Mouse (Mus musculus) small intestine, adult 2 months (tissue): ENCODE results near the gene Hist1h3a. TPM values are rescaled to one million over a fixed set of nuclear protein-coding genes. Genes with fewer than 3 reads are reported as not detected.
"Not testable (repeated sequence)": the region's sequence is repeated elsewhere in the genome, so short reads cannot be mapped to it uniquely, and the experiment has no call there.

ENCODE experiments used
- H3K27ac ChIP-seq: fragments of 200-500 bp; 2 replicates; pipeline ENCODE4 v1.5.1; 2012; ENCODE audit warnings: low read depth, low read length, control low read depth, inconsistent platforms; ENCODE audit not compliant: insufficient read depth
- H3K27me3 ChIP-seq: fragments of 200-500 bp; 2 replicates; pipeline ENCODE4 v1.6.1; 2012; ENCODE audit warnings: mild to moderate bottlenecking, moderate library complexity, low read length, inconsistent platforms; ENCODE audit not compliant: control insufficient read depth, insufficient read depth
- H3K36me3 ChIP-seq: fragments of 200-500 bp; 2 replicates; pipeline ENCODE4 v1.6.1; 2012; ENCODE audit warnings: mild to moderate bottlenecking, low read length, control low read depth, inconsistent platforms; ENCODE audit not compliant: control insufficient read depth, insufficient read depth
- H3K4me1 ChIP-seq: fragments of 200-500 bp; 2 replicates; pipeline ENCODE4 v1.6.1; 2012; ENCODE audit warnings: low read length, inconsistent platforms, mixed read lengths; ENCODE audit not compliant: control insufficient read depth, insufficient read depth, insufficient read length
- H3K4me3 ChIP-seq: fragments of 200-500 bp; 2 replicates; pipeline ENCODE4 v1.5.1; 2012; ENCODE audit warnings: low read depth, mild to moderate bottlenecking, control low read depth, inconsistent platforms, low read length, moderate library complexity
- CTCF ChIP-seq: fragments of 200-500 bp; IDR thresholded peaks from 2 replicates; pipeline ENCODE4 v1.5.1; 2012; ENCODE audit warnings: low read depth, mild to moderate bottlenecking, control low read depth, inconsistent platforms, low read length, moderate library complexity, mixed read lengths; ENCODE audit not compliant: insufficient replicate concordance, insufficient read length; ENCODE audit errors: extremely low read depth
- POLR2A ChIP-seq: fragments of 200-500 bp; IDR thresholded peaks from 2 replicates; pipeline ENCODE4 v1.6.1; 2012; ENCODE audit warnings: low read depth, mild to moderate bottlenecking, control low read depth, inconsistent platforms, low read length, moderate library complexity
- WGBS: fragments of 180-500 bp; shearing (Covaris S2); methylation state at CpG from one replicate; pipeline ENCODE4 v1.1.7; 2018; 5-methylcytosine and 5-hydroxymethylcytosine counted together
- polyA plus RNA-seq: library from polyadenylated mRNA; depleted of rRNA; stranded (reverse); fragments of >200 nt; gene quantifications from 2 replicates; pipeline ENCODE4 v1.2.3, GENCODE M21; 2012

Gene Hist1h3a
- polyA plus RNA-seq, 1 experiment, result 32.6 TPM

DNA sequence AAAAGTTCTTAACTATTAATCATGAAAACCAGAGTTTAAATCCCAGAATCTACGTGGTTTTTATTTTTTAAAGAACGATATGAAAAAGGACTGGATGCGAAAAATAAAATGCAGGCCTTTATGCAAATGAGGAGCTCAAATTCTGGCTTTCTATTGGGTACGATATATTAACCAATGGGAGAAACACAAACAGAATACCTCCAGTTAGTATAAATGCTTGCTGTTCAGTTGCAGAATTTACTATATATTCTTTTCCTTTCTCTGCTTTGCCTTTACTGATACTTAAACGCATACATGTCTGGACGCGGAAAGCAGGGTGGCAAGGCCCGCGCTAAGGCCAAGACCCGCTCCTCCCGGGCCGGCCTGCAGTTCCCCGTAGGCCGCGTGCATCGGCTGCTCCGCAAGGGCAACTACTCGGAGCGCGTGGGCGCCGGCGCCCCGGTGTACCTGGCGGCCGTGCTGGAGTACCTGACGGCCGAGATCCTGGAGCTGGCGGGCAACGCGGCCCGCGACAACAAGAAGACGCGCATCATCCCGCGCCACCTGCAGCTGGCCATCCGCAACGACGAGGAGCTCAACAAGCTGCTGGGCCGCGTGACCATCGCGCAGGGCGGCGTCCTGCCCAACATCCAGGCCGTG lies 11.2 kb downstream of the Hist1h3a start, which contains the start of gene Hist1h2ab:
TSS of gene Hist1h2ab (plus strand) at position 288 of the 639 bp plus-strand sequence.
- peak; percentile 32; the same call in 1 of the 2 replicates for TF ChIP-seq POLR2A
- Histone ChIP-seq H3K4me3 (peak within 1 kb of the TSS; percentile 61), H3K27ac (peak within 1 kb of the TSS; percentile 97)
- WGBS, result 1% methylated on average over 35 of the region's 47 CpGs
- not testable (repeated sequence) for H3K27me3 ChIP-seq, H3K4me1 ChIP-seq, H3K36me3 ChIP-seq

GRCm38 (mm10) chr13:23749563-23750121 lies 12.5 kb downstream of the Hist1h3a start:
- Histone ChIP-seq H3K27ac (no peak overlapping the region), H3K4me1 (peaks cover 3% of the 10 kb centered on the region; the same call in 1 of the 2 replicates), H3K27me3 (no peaks in the 10 kb centered on the region), H3K4me3 (no peak overlapping the region), H3K36me3 (no peaks in the 10 kb centered on the region)
- WGBS, result 94% methylated on average over 5 of the region's 5 CpGs
- TF ChIP-seq CTCF (no peak), POLR2A (no peak)

GRCm38 (mm10) chr13:23747892-23748288 lies 14.3 kb downstream of the Hist1h3a start:
- Histone ChIP-seq H3K27ac (no peak overlapping the region), H3K4me3 (no peak overlapping the region)
- 11% methylated on average over 4 of the region's 4 CpGs for WGBS

DNA sequence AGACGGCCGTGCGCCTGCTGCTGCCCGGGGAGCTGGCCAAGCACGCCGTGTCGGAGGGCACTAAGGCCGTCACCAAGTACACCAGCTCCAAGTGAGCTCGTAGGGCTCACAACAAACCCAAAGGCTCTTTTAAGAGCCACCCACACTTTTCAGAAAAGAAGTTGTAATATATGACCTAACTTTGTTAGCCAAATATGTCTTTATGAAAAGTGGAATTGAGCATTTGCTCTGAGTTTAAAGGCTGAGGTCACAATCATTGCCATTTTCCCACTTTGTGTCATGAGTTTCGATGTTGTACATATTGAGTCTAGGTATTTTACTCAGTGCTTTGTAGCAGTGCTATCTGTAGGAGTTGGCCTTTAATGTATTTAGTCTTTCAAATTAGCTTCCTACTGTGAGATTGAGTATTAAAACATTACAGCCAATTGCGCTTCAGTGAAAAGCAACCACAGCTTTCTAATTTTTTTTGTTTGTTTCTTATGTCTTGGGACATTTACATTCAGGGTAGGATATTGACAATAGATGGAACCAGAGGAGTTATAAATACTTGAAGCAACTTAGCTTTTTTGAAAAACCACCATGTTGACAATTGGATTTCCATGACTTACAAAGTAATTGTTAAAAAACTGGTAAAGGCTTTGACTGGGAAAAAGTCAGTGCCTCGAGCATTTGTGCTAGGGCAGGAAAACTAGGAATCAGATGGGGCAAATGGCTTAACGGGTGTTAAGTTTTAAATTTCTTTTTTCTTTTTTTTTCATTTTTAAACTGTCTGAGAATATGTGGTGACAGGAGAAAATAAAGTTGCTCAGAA lies 14.9 kb downstream of the Hist1h3a start:
- H3K4me3 ChIP-seq, result peak overlapping the region; percentile 45
- TF ChIP-seq POLR2A, result no peak; the same call in 1 of the 2 replicates
- no peak for TF ChIP-seq CTCF
- H3K36me3 ChIP-seq, result no peaks in the 10 kb centered on the region
- H3K27ac ChIP-seq, result peak overlapping the region; percentile 76
- no peaks in the 10 kb centered on the region for H3K4me1 ChIP-seq
- WGBS, result 7% methylated on average over 13 of the region's 13 CpGs
- no peaks in the 10 kb centered on the region for H3K27me3 ChIP-seq

More at GRCm38 (mm10) chr13:23747892-23748288, 14.3 kb downstream of the Hist1h3a start:
- H3K27me3 ChIP-seq, result no peaks in the 10 kb centered on the region
- no peaks in the 10 kb centered on the region for H3K36me3 ChIP-seq
- TF ChIP-seq CTCF, result no peak
- TF ChIP-seq POLR2A, result no peak
- peaks cover 3% of the 10 kb centered on the region; the same call in 1 of the 2 replicates for H3K4me1 ChIP-seq

DNA sequence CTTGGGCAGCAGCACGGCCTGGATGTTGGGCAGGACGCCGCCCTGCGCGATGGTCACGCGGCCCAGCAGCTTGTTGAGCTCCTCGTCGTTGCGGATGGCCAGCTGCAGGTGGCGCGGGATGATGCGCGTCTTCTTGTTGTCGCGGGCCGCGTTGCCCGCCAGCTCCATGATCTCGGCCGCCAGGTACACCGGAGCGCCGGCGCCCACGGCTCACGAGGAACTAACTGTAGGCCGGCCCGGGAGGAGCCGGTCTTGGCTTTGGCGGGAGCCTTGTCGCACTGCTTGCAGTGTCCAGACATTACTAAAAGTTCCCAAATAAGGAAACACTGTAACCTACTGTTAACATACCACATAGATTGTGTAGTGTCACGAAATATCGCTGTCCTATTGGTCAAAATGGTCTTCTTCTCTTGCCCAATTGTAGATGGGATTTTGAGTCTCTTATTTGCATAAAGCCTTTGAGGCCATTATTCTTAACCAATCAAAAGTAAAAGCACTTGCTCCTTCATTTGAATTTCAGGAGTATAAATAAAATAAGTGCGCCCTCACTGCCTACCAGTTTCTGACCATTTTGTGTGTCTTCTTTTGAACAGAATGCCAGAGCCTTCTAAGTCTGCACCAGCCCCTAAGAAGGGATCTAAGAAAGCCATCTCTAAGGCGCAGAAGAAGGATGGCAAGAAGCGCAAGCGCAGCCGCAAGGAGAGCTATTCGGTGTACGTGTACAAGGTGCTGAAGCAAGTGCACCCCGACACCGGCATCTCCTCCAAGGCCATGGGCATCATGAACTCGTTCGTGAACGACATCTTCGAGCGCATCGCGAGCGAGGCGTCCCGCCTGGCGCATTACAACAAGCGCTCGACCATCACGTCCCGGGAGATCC lies 15.7 kb downstream of the Hist1h3a start, which contains the start of gene Hist1h2bb:
TSS of gene Hist1h2bb (plus strand) at position 534 of the 880 bp plus-strand sequence.
- H3K36me3 ChIP-seq, H3K4me1 ChIP-seq, H3K27me3 ChIP-seq: not testable (repeated sequence)
- peak within 1 kb of the TSS; percentile 63 for H3K4me3 ChIP-seq
- peak within 1 kb of the TSS; percentile 97 for H3K27ac ChIP-seq
- WGBS, result under 1% methylated on average over 47 of the region's 58 CpGs
- TF ChIP-seq POLR2A, result peak; percentile 56; the same call in 1 of the 2 replicates
- TF ChIP-seq CTCF, result peak; percentile 12; the same call in 1 of the 2 replicates

GRCm38 (mm10) chr13:23745381-23746161 lies 16.6 kb downstream of the Hist1h3a start, which contains the start of gene Hist1h3c:
Gene Hist1h3c, minus strand, starts transcription at chr13:23745602.
- Histone ChIP-seq H3K27ac (peak within 1 kb of the TSS; percentile 97), H3K27me3 (no peaks in the 10 kb centered on the region), H3K4me3 (peak within 1 kb of the TSS; percentile 64), H3K36me3 (no peaks in the 10 kb centered on the region), H3K4me1 (no peaks in the 10 kb centered on the region)
- under 1% methylated on average over 28 of the region's 28 CpGs for WGBS
- TF ChIP-seq POLR2A, result 0 out of 2 replicates have a peak, but pooled peaks have one; percentile 20
- TF ChIP-seq CTCF, result no peak
